Mouse (Mus musculus) intestine, embryonic 15.5 days (tissue): Measurements from ENCODE around the gene Nnmt. TPM values are rescaled to one million over a fixed set of nuclear protein-coding genes. Genes with fewer than 3 reads are reported as not detected.

Source experiments
- ATAC-seq: fragments of 200-750 bp; cut with Nextera tagmentation; 2 replicates; pipeline ENCODE4 v1.8.0; 2017; ENCODE audit warnings: moderate TSS enrichment, moderate library complexity
- H3K27ac ChIP-seq: fragments of 300-500 bp; sonication (generic); 2 replicates; pipeline ENCODE4 v1.5.1; 2015; ENCODE audit warnings: mild to moderate bottlenecking, inconsistent platforms
- H3K27me3 ChIP-seq: fragments of 300-500 bp; sonication (generic); replicated peaks from 2 replicates; pipeline ENCODE4 v1.6.1; 2015; ENCODE audit warnings: inconsistent platforms
- H3K36me3 ChIP-seq: fragments of 300-500 bp; sonication (generic); 2 replicates; pipeline ENCODE4 v1.6.1; 2015; ENCODE audit warnings: inconsistent platforms
- H3K4me1 ChIP-seq: fragments of 300-500 bp; sonication (generic); replicated peaks from 2 replicates; pipeline ENCODE4 v1.6.1; 2015; ENCODE audit warnings: inconsistent platforms
- H3K4me2 ChIP-seq: fragments of 300-500 bp; sonication (generic); replicated peaks from 2 replicates; pipeline ENCODE4 v1.6.1; 2015; ENCODE audit warnings: mild to moderate bottlenecking, inconsistent platforms
- H3K4me3 ChIP-seq: fragments of 300-500 bp; sonication (generic); replicated peaks from 2 replicates; pipeline ENCODE4 v1.5.1; 2015; ENCODE audit warnings: inconsistent platforms
- H3K9ac ChIP-seq: fragments of 300-500 bp; sonication (generic); 2 replicates; pipeline ENCODE4 v1.6.1; 2015; ENCODE audit warnings: inconsistent platforms
- H3K9me3 ChIP-seq: fragments of 300-500 bp; sonication (generic); 2 replicates; pipeline ENCODE4 v1.6.1; 2016; ENCODE audit warnings: inconsistent platforms
- WGBS: fragments of 180-500 bp; shearing (Covaris S2); methylation state at CpG from one replicate; pipeline ENCODE4 v1.1.7; 2015; 5-methylcytosine and 5-hydroxymethylcytosine counted together
- polyA plus RNA-seq: library from polyadenylated mRNA; unstranded; fragments of >200 nt; fragmentation: Nextera tagmentation; extraction: Ambion mirVana; gene quantifications from 2 replicates; pipeline ENCODE4 v1.2.1, GENCODE M21; 2015

The Nnmt gene
- polyA plus RNA-seq, 1 experiment from 2014 or later, result 3.5 TPM

DNA sequence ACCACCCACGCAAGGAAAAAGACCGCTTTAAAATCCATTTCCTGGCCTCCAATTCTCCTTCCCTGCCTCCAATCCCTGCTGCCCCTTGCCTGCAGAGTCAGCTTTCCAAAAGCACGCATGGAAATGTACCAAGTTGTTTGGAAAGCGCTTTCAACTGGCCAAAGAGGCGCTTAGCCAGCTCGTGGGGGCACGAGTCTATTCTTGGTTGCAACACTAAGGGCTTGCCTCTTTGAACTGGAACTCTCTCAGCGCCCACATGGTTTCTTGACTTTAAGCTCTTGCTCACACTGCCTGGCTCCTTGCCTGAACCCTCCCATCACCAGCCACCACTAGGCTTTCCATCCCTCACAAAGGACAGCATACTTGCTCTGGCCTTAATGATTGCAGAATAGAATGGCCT is 13.2 kb upstream of the Nnmt start:
- ATAC-seq, result no peak
- Histone ChIP-seq H3K4me1 (no peaks in the 10 kb centered on the region), H3K4me2 (peak overlapping the region; percentile 37; the same call in 1 of the 2 replicates), H3K9me3 (no peaks in the 10 kb centered on the region), H3K27ac (no peak overlapping the region), H3K27me3 (no peaks in the 10 kb centered on the region), H3K36me3 (no peaks in the 10 kb centered on the region), H3K4me3 (no peak overlapping the region), H3K9ac (no peak overlapping the region)
- WGBS, result 78% methylated on average over 8 of the region's 8 CpGs

GRCm38 (mm10) chr9:48617511-48618010 is 12.6 kb upstream of the Nnmt start:
- H3K9ac ChIP-seq, result no peak overlapping the region
- WGBS, result 79% methylated on average over 3 of the region's 3 CpGs
- ATAC-seq, result no peak

DNA sequence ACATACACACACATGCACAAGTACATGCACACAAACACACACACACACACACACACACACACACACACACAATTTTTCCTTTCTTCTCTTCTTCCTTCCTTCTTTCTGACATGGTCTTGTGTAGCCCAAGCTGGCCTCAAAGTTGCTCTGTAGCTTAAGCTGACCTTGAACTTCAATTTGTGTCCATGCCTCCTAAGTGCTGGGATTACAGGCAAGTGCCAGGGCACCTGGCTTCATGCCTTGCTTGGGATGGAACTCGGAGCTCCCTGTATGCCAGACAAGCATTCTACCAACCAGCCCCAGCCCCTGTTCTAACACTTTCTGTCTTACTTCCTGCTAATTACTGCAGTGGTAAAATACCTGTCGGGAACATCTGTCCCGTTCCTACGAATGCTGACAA is 8.3 kb upstream of the Nnmt start:
- no peak overlapping the region for H3K4me2 ChIP-seq
- no peak overlapping the region for H3K27ac ChIP-seq
- no peaks in the 10 kb centered on the region for H3K4me1 ChIP-seq
- 75% methylated on average over 4 of the region's 4 CpGs for WGBS
- no peaks in the 10 kb centered on the region for H3K27me3 ChIP-seq
- H3K4me3 ChIP-seq, result no peak overlapping the region
- no peak for ATAC-seq
- no peaks in the 10 kb centered on the region for H3K9me3 ChIP-seq
- no peaks in the 10 kb centered on the region for H3K36me3 ChIP-seq
- H3K9ac ChIP-seq, result no peak overlapping the region

More at GRCm38 (mm10) chr9:48617511-48618010, 12.6 kb upstream of the Nnmt start:
- H3K9me3 ChIP-seq, result no peaks in the 10 kb centered on the region
- no peaks in the 10 kb centered on the region for H3K4me1 ChIP-seq
- H3K36me3 ChIP-seq, result no peaks in the 10 kb centered on the region
- H3K27ac ChIP-seq, result no peak overlapping the region
- no peaks in the 10 kb centered on the region for H3K27me3 ChIP-seq
- no peak overlapping the region for H3K4me3 ChIP-seq
- no peak overlapping the region for H3K4me2 ChIP-seq

DNA sequence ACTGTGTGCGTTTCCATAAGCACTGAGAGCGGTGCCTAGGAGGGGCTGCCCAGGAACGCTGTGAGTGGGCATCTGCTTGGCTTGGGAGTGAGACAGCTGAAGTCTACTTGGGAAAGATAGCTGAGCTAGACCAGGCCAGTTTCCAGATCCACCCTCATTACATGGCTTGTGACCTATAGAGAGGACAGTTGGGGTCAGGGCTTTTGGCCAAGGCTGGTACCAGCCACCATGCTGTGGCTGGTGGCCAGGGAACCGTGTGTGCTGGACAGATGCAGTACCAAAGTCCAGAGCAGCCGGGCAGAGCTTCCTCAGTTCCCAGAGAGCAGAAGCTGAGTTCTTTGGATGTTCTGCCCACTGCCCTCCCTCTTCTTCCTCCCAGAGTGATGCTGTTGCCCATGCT is 7.6 kb upstream of the Nnmt start:
- no peak overlapping the region for H3K27ac ChIP-seq
- no peaks in the 10 kb centered on the region for H3K9me3 ChIP-seq
- H3K27me3 ChIP-seq, result no peaks in the 10 kb centered on the region
- 91% methylated on average over 5 of the region's 5 CpGs for WGBS
- H3K4me3 ChIP-seq, result no peak overlapping the region
- no peak overlapping the region for H3K9ac ChIP-seq
- no peaks in the 10 kb centered on the region for H3K36me3 ChIP-seq
- no peak for ATAC-seq
- no peak overlapping the region for H3K4me2 ChIP-seq
- no peaks in the 10 kb centered on the region for H3K4me1 ChIP-seq

- no peaks in the 10 kb centered on the region for H3K36me3 ChIP-seq
- H3K4me3 ChIP-seq, result no peak overlapping the region
- 12% methylated on average over 1 of the region's 1 CpGs for WGBS
- ATAC-seq, result no peak
- no peaks in the 10 kb centered on the region for H3K9me3 ChIP-seq
- no peak overlapping the region for H3K4me2 ChIP-seq
- H3K4me1 ChIP-seq, result no peaks in the 10 kb centered on the region
- no peaks in the 10 kb centered on the region for H3K27me3 ChIP-seq
- H3K27ac ChIP-seq, result no peak overlapping the region
- H3K9ac ChIP-seq, result no peak overlapping the region
These were observed 6.1 kb upstream of the Nnmt start for GRCm38 (mm10) chr9:48611032-48611431.

DNA sequence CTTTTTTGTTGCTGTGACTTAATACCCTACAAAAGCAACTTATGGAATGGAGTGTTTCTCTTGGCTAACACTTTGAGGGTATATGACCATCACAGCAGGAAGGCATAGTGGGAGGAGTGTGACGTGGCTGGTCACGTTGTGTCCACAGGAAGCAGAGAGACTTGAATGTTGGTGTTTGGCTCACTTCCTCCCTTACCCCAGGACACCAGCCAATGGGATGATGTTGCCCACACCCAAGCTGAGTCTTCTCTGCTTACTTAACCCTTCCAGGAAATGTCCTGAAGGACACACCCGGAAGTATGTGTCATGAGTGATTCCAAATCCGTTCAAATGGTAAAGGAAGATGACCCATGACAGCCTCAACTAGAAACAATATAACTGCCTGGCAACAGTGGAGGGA is 4.8 kb upstream of the Nnmt start:
- H3K36me3 ChIP-seq, result no peaks in the 10 kb centered on the region
- no peak overlapping the region for H3K9ac ChIP-seq
- no peak overlapping the region for H3K27ac ChIP-seq
- no peaks in the 10 kb centered on the region for H3K27me3 ChIP-seq
- 0 out of 2 replicates have a peak, but pooled peaks cover 4% of the 10 kb centered on the region for H3K4me1 ChIP-seq
- no peak for ATAC-seq
- no peaks in the 10 kb centered on the region for H3K9me3 ChIP-seq
- no peak overlapping the region for H3K4me3 ChIP-seq
- WGBS, result 74% methylated on average over 4 of the region's 4 CpGs
- no peak overlapping the region for H3K4me2 ChIP-seq

GRCm38 (mm10) chr9:48607417-48607816 is 2.5 kb upstream of the Nnmt start:
- no peak overlapping the region for H3K27ac ChIP-seq
- H3K9me3 ChIP-seq, result no peaks in the 10 kb centered on the region
- no peak for ATAC-seq
- WGBS, result 80% methylated on average over 7 of the region's 7 CpGs
- no peak overlapping the region for H3K4me3 ChIP-seq
- H3K9ac ChIP-seq, result no peak overlapping the region
- H3K36me3 ChIP-seq, result no peaks in the 10 kb centered on the region
- no peaks in the 10 kb centered on the region for H3K27me3 ChIP-seq
- 0 out of 2 replicates have a peak, but pooled peaks cover 4% of the 10 kb centered on the region for H3K4me1 ChIP-seq
- H3K4me2 ChIP-seq, result no peak overlapping the region

DNA sequence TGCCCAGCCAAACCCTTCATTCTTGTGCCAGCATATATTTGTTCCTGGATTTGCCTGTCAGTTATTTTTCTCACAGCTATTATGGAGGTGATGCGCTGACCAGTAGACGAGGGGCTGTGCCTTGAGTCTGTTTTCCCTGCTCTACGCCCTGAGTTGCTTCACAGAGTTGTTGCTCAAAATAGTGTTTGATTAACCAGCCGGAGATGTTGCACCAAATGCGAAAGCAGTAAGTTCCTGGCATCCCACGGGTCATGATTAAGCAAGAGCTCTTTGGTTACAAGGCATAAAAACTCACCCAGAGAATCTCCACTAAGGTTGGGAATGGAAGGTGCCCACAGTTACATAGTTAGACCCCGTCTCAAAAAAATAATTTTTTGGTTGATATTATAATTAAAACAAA is 1.2 kb upstream of the Nnmt start:
- no peak overlapping the region for H3K4me2 ChIP-seq
- H3K9ac ChIP-seq, result no peak overlapping the region
- no peak overlapping the region for H3K27ac ChIP-seq
- H3K4me1 ChIP-seq, result 0 out of 2 replicates have a peak, but pooled peaks cover 4% of the 10 kb centered on the region
- no peaks in the 10 kb centered on the region for H3K27me3 ChIP-seq
- 87% methylated on average over 7 of the region's 7 CpGs for WGBS
- H3K9me3 ChIP-seq, result no peaks in the 10 kb centered on the region
- ATAC-seq, result no peak
- H3K4me3 ChIP-seq, result no peak overlapping the region
- H3K36me3 ChIP-seq, result no peaks in the 10 kb centered on the region

DNA sequence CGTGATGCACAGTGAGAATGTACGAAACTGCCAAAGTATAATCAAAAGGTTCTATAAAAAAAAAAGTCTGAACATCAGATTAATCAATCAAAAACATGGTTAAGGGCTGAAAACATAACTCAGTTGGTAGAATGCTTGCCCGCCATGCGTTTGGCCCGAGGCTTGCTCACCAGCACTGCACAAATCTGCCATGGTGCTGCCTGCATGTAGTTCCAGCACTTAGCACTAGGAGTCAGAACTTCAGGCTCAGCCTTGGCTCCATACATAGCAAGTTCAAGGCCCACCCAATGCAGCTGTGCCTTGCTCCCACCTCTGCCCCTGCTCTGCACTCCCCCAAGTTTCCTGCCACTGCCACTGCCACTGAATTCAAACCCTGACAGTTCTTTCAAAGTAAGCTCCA is 744 bp upstream of the Nnmt start:
- Histone ChIP-seq H3K4me3 (no peak overlapping the region), H3K36me3 (no peaks in the 10 kb centered on the region), H3K4me1 (0 out of 2 replicates have a peak, but pooled peaks cover 4% of the 10 kb centered on the region), H3K27me3 (no peaks in the 10 kb centered on the region), H3K4me2 (no peak overlapping the region), H3K27ac (no peak overlapping the region), H3K9ac (no peak overlapping the region), H3K9me3 (no peaks in the 10 kb centered on the region)
- 85% methylated on average over 5 of the region's 5 CpGs for WGBS
- no peak for ATAC-seq

DNA sequence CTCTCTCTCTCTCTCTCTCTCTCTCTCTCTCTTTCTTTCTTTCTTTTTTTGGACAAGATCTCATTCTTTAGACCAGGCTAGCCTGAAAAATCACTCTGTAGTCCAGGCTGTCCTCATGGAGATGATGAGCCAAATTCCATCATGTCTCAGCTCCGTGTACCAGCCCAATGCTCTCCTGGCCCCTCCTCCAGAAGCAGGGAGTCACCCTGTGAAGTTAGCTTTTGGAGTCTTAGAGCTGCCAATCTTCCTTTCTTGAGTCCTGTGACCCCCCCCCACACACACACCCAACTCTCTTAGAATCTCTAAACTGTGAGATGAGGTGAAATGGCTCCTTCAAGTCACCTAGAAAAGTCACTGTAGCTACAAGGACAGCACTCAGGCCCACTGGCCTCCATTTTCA is 727 bp downstream of the Nnmt start:
- no peak for ATAC-seq
- no peaks in the 10 kb centered on the region for H3K9me3 ChIP-seq
- no peak overlapping the region for H3K4me2 ChIP-seq
- H3K27me3 ChIP-seq, result no peaks in the 10 kb centered on the region
- no peaks in the 10 kb centered on the region for H3K36me3 ChIP-seq
- WGBS, result 57% methylated on average over 1 of the region's 1 CpGs
- no peak overlapping the region for H3K9ac ChIP-seq
- no peak overlapping the region for H3K4me3 ChIP-seq
- H3K4me1 ChIP-seq, result 0 out of 2 replicates have a peak, but pooled peaks cover 4% of the 10 kb centered on the region
- H3K27ac ChIP-seq, result no peak overlapping the region

DNA sequence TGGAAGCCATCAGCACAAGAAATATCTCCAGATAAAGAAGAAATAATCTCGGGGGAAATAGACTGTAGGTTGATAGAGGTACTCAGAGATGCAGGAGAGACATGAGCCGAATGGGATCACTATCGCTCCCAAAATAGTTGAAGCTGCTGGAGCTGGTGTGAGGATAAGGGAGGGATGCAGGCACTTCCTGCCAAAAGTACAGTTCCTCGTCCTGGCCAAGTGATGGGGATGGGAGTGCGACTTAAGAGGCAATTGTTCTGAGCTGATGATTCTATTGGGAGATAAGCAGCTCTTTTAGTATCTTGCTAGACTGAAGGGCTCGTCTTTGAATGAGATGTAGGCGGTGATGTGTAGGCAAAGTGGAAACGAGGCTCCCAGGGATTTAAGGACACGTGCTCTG is 4.1 kb downstream of the Nnmt start:
- no peak for ATAC-seq
- 0 out of 2 replicates have a peak, but pooled peaks cover 4% of the 10 kb centered on the region for H3K4me1 ChIP-seq
- WGBS, result 76% methylated on average over 9 of the region's 9 CpGs
- no peaks in the 10 kb centered on the region for H3K36me3 ChIP-seq
- H3K4me2 ChIP-seq, result no peak overlapping the region
- H3K27me3 ChIP-seq, result no peaks in the 10 kb centered on the region
- no peak overlapping the region for H3K27ac ChIP-seq
- no peak overlapping the region for H3K9ac ChIP-seq
- no peak overlapping the region for H3K4me3 ChIP-seq
- no peaks in the 10 kb centered on the region for H3K9me3 ChIP-seq

DNA sequence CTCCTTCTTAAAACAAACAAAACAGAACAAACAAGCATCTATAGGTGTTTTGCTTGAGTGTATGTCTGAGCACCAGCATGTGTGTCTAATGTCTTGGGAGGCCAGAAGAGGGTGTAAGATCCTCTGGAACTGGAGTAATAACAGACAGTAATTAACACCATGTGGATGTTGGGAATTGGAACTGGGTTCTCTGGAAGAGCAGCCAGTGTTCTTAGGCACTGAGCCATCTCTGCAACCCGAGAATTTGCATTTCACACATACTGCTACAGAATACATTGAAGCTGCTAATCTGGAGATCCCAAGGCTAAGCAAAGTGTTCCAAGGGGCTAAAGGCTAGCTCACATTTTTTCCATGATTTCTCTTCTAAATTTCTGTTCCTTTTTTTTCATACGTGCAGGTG is 4.9 kb downstream of the Nnmt start:
- WGBS, result 59% methylated on average over 2 of the region's 2 CpGs
- no peak for ATAC-seq

GRCm38 (mm10) chr9:48597494-48597893 is 7.5 kb downstream of the Nnmt start:
- no peaks in the 10 kb centered on the region for H3K9me3 ChIP-seq
- no peak overlapping the region for H3K27ac ChIP-seq
- H3K27me3 ChIP-seq, result no peaks in the 10 kb centered on the region
- 75% methylated on average over 5 of the region's 5 CpGs for WGBS
- no peak for ATAC-seq
- H3K36me3 ChIP-seq, result no peaks in the 10 kb centered on the region
- H3K4me3 ChIP-seq, result no peak overlapping the region
- no peak overlapping the region for H3K9ac ChIP-seq
- no peak overlapping the region for H3K4me2 ChIP-seq
- H3K4me1 ChIP-seq, result no peaks in the 10 kb centered on the region

More for the DNA sequence above, 4.9 kb downstream of the Nnmt start:
- 0 out of 2 replicates have a peak, but pooled peaks cover 3% of the 10 kb centered on the region for H3K4me1 ChIP-seq
- no peaks in the 10 kb centered on the region for H3K27me3 ChIP-seq
- H3K4me2 ChIP-seq, result no peak overlapping the region
- H3K9ac ChIP-seq, result no peak overlapping the region
- H3K27ac ChIP-seq, result no peak overlapping the region
- no peaks in the 10 kb centered on the region for H3K9me3 ChIP-seq
- H3K4me3 ChIP-seq, result no peak overlapping the region
- no peaks in the 10 kb centered on the region for H3K36me3 ChIP-seq
